Mouse (Mus musculus) ovary, postnatal 10 days (tissue): ENCODE results near the gene Pgap2.
A peak's percentile ranks its signal among the peaks of the same experiment; 100 is the strongest.

Source experiments
- DNase-seq: peaks from one replicate; pipeline ENCODE4 v3.0.0; 2022; ENCODE audit warnings: low spot score

The Pgap2 gene

DNA sequence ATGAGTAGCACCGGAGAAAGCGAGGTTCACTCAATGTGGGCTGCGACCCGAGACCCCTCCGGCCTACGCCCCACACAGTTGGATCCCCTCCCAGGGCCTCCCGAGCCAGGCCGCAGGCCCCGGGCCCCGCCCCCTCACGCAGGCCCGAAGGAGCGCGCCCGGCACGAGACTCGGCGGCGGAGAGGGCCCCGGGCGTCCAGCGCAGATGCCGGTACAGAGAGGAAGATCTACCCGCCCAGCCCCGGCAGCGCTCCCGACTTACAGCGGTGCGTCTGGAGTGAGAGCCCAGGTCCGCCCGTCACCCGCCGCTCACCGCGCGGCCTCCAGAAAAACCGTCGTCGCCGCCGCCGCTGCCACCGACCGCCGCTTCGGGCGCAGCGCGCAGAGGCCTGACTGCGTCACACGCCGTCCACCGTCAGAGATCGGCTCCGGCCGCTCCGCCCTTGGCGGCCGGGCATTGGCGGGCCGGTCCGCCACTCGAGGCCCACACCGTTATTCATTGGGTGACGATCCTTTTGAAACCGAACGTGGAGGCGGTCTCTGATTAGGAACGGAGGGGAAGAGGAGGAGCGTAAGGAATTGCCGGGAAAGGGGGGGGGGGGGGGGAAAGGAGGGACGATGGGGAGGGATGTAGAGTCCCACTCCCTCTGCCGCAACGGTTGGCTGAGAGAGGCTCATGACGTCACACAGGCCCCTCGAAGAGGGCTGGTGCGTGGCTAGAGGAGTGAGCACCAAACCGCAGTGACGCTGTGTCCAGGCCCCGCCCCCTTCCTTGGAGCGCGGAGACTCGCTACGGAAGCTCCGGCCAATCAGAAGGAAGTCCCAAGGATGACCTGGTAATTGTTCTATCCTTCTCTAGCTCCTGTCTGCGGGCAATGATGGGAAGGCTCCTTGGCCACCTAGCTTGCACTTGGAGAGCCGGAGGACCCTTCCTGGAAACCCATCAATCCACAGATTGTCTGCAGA lies at the start of gene Pgap2, which contains the start of gene Nup98:
Pgap2 (plus strand) TSS at position 453 of the 966 bp plus-strand sequence.
Nup98 (minus strand) TSS at position 421 of the 966 bp plus-strand sequence.
- peak; percentile 90 for DNase-seq

DNA sequence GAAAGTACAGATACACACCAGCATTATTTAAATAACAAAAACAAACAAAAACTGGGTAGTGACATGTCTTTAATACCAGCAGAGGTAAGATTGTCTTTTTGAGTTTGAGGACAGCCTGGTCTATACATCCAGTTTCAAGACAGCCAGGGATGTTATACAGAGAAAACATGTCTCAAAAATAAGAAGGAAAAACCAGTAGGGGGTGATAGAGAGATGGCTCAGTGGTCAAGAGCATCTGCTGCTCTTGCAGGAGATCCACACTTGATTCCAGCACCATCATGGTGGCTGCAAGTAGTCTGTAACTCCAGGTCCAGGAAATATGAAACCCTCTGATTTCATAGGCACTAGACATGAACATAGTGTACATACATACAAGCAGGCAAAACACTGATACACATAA lies 39.7 kb upstream of the Pgap2 start:
- DNase-seq: no peak

DNA sequence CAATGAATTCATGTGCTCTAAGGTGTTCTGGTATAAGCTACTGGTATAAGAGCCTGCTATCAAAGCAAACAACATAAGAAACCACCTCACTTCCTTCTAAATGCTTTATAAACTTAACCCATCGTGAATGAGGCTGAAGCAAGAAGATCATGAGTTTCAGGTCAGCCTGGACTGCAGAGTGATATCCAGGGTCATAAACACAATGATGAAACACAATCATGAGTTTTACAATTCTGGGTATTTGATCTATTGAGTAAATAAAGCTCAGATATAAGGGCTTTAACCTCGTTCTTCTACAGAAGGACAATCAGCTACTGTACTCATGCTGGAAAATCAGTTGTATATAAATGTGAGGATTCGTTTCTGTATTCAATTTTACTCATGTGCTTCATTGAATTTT lies 26.2 kb upstream of the Pgap2 start:
- DNase-seq: no peak

- no peak for DNase-seq
Measured at GRCm38 (mm10) chr7:102192356-102192755, 17.7 kb upstream of the Pgap2 start.

DNA sequence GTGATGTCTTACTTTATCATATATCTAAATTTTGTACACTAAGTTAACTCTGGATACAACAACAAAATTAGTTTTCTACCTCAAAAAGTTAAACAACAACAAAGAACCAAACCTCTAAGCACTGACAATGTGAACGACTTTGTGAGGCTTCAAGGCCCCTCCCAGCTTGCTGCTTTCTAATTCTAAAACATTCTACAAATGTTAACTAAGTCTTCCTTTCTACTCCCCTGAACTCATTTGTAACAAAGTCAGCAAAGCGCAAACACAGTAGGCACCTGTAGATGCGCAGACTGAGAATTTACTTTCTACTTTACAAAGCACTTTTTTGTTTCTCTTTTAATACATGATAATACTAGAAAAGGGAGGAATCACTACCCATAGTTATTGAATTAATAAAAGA lies 9.4 kb upstream of the Pgap2 start:
- no peak for DNase-seq

- DNase-seq: no peak
Measured at GRCm38 (mm10) chr7:102200996-102201785, 8.8 kb upstream of the Pgap2 start.

- DNase-seq: no peak
Measured at GRCm38 (mm10) chr7:102204296-102204857, 5.6 kb upstream of the Pgap2 start.

DNA sequence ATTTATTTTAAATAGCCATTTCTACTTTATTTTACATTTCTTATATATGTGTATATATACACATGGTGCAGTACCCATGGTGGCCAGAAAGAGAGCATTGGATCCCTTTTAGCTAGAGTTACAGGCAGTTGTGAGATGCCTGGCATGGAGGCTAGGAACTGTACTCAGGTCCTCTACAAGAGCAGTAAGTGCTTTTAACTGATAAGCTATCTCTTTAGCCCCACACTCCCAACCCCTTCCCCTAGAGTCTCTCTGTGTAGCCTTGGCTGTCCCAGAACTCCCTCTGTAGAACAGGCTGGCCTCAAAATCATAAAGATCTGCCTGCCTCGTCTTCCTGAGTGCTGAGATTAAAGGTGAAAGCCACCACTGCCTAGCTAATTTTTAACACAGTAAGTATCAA lies 4.4 kb upstream of the Pgap2 start:
- no peak for DNase-seq

DNA sequence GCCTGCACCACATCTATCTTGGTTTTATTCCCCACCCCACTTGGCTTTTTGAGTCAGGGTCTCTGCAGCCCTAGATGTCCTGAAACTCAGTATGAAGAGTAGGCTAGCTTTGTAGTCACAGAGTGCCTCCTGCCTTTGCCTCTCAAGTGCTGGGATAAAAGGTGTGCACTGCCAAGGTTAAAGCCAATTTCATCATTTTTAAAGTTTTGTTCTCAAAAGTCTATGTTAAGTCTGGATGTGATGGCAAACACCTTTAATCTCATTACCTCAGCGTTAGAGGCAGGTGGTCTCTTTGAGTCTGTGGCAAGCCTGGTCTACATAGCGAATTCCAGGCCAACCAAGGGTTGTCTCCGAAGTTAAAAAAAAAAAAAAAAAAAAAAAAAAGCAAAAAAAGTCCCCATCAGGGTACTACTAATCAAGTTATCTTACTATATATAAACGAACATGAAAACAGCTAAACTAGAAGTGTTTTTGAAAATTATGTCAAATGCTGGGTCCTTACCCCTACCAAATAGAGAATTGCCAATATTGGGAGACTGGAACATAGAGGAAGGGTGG lies 1.1 kb upstream of the Pgap2 start:
- no peak for DNase-seq

DNA sequence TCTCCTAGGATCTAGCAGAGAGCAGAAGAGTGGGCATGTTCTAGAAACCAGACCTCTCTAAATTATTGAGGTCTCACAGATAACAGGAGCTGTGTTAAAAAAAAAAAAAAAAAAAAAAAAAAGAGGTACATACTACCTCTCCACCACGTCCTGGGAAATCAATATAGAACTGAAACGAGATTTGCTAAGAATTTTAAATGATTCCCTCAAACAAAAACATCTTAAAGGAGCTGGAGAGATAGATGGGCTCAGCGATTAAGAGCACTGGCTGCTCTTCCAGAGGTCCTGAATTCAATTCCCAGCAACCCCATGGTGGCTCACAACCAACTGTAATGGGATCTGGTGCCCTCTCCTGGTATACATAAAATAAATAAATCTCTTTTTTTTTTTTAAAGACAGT lies 1.1 kb downstream of the Pgap2 start:
- DNase-seq: no peak

DNA sequence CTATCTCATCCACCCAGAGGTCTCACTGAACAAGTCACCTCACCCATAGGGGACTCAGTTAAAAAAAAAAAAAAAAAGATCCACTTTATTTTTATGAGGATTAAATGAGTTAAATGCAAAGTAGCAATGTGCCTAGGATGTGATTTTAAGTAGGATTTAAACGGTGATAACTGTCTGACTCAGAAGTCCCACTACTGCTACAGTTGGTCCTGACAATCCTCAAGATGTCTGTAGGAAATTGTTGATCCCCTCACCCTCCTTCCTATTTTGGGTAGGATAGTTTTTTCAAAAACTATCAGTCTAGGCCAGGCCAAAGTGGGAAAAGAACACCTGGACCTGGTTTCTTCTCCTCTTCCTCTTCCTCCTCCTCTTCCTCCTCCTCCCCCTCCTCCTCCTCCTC lies 11.9 kb downstream of the Pgap2 start:
- no peak for DNase-seq

GRCm38 (mm10) chr7:102222336-102222735 lies 12.3 kb downstream of the Pgap2 start:
- no peak for DNase-seq

- DNase-seq: peak; percentile 68
Measured at GRCm38 (mm10) chr7:102222830-102223556, 13.0 kb downstream of the Pgap2 start.

DNA sequence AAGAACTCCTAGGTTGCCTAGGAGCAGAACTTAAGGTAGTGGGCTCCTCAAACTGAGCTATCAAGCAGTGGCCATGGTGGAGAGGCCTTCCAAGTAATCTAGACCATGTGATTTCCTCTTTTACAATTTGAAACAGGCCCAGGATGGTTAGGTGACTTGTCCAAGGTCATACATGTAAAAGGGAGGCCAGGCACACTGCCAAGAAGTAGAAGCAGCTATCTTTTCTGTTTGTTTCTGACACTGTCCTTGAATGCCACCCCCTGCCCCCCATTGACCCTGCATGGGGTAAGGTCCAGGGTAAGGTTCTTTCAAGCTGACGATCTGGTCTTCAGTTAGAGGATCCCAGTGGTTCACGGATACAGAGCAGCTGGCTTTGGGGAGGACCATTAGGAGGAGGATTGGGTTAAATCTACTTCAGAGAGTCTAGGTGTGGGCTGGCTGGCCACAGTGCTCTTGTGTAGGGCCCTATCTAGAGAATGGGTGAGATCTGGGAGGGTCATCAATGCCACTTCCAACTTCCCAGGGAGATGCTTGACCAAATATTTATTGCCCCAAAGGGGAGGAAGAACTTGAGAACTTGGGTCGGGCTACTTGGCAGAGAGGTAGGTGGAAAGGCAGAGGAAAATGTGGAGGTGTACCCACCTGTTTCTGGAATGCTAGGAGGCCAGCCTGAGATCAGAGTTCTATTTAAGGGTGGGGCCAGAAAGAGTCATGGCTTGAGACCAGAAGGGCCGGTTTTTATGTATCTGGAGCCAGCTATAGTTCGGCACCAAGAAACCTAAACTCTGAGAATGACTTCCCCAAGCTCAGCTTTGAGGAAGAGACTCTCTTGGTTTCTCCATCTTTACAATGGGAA lies 14.1 kb downstream of the Pgap2 start:
- no peak for DNase-seq

DNA sequence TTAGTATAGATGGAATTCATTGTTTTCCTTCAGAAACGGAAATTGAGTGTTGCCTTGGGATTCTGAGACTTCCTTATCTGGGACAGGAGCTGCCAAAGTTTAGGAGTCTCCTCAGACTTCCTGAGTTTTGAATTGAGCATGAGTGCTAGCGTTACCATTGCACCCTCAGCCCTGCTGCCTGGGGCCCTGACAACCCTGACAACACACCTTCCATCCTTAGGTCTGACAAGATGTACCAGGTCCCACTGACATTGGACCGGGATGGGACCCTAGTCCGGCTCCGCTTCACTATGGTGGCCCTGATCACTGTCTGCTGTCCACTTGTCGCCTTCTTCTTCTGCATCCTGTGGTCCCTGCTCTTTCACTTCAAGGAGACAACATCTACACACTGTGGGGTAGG lies 16.0 kb downstream of the Pgap2 start:
- DNase-seq: no peak

DNA sequence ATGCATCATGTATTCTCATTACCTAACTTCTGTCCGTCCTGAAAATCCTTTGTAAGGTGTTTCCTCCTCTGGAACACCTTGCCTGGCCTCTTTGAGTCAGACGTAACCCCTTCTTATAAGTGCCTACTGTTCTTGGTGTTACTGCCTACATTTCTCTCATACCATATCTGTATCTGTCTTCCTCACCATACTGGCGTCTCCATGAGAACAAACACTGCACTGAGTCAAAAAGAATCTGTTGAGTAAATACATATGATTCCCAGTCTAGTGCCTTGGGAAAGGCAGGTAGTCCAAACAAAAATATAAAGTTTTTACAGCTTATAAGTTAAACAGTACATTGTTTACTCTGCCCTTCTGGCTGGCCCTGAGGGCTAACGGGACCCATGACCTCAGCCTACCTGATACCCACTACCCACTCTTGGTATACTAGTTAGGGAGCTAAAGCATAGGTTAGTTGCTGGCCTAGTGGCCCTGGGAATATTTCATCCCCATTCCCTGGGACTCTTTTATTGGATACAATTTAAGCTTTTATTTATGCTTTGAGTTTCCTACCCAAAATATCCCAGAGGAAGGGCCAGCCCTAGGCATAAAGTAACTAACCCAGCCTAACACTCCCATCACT lies 18.2 kb downstream of the Pgap2 start:
- no peak for DNase-seq

DNA sequence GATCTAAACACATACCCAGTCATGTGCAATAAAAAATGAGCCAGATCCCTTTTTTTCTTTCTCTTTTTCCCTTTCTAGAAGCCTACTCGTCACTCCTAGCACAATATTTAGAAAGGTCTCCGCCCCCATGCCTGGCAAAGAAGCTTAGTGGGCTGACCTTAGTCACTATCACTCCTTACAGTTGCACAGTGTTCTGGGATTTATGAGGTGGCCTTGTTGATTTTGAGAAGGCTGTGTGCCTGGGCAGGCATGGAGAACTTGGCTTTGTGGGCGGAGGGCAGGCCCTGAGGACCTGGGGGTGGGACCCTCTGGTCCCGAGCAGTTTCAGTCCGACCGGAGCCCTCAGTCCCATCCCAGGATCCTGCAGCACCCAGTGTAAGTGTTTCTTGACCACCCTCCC lies 19.8 kb downstream of the Pgap2 start:
- no peak for DNase-seq

DNA sequence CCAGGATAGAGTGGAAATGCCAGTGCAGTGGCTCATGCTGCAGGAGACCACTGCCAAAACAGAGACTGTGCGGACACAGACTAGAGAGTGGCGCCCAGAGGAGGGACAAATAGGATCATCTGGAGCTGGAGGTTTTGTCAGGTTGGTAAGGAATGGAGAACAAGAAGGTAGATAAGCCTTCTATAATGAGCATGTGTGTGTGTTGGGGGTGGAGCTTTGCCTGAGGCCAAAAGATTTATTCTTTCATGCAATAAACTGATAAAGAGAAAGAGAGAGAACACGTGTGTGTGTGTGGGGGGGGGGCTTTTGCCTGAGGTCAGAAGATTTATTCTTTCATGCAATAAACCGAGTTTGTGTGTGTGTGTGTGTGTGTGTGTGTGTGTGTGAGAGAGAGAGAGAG lies 23.1 kb downstream of the Pgap2 start:
- no peak for DNase-seq

GRCm38 (mm10) chr7:102238686-102239286 lies 28.8 kb downstream of the Pgap2 start:
- no peak for DNase-seq

DNA sequence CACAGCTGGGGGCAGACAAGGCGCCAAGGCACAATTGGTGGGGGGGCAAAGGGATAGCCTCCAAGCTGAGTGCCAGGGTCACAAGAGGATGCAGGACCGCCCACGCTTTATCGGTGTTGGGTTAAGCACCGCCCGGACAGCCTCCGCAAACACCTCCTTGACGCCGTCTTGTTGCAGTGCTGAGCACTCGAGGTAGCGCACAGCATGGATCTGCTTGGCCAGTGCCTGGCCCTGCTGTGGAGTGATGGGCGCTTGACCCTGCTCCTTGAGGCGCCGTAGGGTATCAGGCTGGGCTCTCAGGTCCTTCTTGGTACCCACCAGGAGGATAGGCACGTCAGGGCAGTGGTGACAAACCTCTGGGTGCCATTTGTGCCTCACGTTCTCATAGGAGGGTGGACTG lies 29.6 kb downstream of the Pgap2 start:
- DNase-seq: no peak
